Mouse (Mus musculus) CD4-positive helper T cell, adult 2 months (primary cell): Measurements from ENCODE around the gene Actn4.

Experiments
- DNase-seq: peaks from one replicate; pipeline ENCODE4 v3.0.0-alpha.2; 2012; ENCODE audit warnings: low read depth, missing footprints, low spot score

Gene Actn4

DNA sequence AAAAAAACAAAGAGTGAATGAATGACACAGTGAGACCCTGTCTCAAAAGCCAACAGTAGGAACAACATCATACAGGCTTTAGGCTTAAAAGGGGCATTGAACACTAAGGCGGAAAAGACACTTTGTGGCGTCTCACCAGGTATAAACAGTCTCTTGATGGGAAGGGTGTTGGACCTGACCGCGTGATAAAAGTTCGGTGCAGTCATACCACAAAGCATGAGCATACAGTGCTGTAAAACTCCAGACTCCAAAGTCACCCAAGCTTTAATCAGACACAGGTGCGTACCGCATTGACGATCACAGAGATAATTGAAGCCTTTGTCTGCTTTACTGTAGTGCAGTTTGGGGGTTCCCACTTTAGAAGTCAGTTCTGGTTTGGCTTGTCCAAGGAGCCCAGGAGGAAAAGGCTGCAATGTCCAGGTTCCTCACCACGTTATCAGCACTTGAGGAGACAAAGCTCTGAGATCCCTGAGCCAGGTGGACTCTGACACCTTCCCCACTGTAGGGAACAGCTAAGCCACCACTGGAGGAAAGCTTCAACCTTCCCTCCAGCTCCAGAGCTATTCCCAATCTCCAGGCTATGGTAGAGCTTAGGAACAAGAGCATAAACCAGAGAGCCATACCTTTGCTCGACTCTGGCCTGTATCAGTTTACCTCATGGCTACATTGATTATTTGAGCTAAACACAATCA, 11.6 kb downstream of the Actn4 start:
- DNase-seq, result no peak

DNA sequence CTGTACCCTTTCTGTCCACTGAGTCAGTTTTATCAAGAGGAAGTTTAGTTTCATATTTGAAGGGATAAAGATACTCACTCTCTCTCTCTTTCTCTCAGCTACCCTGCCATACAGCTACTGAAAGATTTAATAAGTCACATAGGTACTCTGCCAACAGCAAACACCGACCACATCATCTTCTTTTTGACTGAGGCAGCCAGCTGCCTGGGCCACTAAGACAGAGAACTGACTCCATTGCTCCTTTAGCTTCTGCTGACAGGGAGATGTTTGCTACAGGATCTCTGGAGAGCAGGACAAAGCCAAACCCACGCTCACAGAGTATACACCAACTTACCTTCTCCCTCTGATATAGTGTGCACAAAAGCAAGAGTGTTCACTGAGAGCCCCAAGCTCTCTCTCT, 12.8 kb downstream of the Actn4 start:
- no peak for DNase-seq

DNA sequence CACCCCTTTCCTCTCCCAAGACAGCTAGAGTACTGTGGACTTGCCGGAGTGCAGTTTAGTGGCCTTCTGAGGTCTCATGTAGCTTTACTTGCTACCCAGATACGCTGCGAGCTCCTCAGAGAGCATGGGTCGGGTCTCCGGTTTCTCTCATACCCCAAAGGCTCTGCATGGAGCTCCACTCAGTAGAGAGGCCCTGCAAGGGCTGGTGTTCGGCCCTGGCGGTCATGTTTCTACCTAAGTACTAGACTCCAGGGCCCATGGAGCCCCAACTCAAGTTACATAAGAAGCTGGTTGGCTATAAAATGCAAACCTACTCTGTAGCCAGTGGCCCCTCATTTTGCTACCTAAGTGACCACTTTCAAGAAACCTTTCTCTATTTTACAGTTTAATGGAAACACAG, 13.4 kb downstream of the Actn4 start:
- no peak for DNase-seq

DNA sequence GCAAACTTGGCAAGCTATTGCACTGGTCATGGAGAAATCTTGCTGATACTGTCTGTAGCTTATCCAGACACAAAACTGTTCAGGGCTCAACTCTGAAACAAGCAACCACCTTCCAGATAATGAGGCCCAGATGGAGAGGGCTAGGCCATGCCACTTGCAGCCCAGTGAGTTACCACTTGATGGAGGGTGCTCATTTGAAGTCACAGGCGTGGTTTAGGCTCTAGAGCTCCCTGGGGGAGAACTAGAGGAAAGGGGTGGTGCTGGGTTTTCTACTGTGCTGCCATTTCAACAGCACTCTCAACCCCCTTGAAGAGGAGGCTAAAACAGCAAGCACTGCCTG, 15.9 kb downstream of the Actn4 start:
- DNase-seq, result no peak

DNA sequence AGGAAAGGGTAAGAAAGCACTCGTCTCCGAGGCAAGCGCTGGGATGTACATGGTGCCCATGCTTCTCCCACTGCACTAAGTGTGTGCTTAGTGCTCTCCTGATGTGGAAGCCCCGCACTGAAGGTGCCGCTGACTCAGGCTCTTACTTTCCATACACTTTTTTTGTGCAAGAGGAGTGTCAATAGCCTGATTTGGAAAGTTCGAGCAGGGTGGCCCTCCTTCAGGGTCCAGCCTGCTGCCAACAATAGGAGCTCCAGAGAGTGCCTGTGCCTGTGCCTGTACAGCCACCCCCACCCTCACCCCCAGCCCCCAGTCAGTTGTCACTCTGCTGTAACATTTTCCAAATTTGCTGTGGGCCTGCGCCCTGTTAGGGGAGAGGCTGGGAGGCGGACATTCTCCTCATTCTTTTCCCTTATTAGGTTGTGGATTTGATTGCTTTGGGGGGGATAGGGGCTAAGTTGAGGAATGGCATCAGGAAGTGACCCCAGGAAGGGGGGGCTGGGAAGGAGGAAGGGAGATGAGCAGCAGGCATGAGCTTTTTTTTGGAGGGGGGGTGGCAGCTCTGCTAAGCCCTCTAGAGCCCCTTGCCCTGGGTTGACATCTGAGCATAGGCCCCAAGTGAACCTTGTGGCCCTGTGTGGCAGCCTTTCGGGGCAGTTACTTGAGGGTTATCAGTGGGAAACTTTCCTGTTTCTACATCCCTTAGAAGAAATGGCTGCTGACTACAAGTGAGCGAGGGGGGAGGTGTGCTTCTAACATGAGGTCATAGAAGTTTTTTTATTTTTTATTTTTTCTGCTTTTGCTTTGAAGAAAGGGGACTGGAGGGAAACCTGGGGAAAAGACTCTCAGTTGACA, 16.5 kb downstream of the Actn4 start:
- no peak for DNase-seq

DNA sequence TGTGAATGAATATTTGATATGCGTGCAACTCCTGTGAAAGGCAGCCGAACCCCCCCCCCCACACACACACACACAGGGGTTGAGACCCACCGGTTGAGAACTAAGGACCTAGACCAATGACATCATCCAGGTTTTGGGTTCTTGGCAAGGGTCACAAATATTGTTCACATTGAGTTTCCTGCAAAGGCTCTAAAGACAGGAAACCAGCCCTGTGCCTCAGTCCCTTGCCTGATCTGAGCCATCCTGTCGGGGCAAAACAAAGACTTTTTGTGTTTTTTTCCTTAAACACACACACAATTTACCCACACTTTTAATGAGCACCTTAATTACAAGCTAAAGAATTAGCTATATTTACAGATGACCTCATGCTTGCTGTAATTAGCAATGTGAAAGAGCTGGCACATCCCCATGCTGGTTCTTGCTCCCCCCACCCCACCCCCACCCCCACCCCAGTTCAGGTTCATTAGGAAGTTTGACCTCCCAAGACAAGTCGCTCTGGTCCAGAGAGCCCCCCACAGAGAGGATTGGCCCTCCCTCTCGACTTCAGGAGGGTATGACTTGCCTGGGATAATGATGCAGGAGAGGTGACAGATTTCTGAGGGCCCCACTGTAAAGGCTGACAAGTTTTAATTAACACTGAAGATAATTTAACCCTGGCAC, 17.3 kb downstream of the Actn4 start:
- no peak for DNase-seq

DNA sequence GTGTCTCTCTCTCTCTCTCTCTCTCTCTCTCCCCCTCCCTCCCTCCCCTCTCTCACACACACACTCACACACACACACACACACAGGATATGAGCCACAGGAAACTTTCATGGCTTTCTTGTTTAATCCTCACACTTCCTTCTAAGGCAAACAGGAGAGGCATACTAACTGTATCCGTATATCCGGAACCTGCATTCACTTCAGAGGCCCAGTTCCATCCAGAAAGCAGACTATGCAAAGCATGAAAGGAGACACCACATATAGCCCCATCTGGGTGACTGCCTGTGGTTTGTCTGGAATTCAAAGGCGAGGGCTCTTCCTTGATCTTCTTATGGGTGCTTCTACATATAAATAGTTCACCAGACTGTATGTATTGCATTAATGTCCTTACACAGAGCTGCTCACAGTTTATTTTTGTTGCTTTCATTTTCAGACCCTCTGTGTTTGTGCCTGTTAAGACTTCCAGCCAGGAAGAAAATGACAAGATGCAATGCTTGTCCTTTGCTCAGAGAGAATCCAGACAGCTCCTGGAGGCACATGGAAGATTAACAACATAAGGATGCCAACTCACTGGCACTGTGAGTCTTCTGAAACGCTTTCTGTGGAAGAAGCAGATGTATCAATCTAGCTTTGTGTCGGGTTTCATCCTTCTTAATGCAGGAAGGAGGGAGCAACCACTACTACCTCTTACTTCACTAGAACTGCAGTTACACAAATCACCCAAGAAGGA, 18.5 kb downstream of the Actn4 start:
- peak; percentile 40 for DNase-seq

DNA sequence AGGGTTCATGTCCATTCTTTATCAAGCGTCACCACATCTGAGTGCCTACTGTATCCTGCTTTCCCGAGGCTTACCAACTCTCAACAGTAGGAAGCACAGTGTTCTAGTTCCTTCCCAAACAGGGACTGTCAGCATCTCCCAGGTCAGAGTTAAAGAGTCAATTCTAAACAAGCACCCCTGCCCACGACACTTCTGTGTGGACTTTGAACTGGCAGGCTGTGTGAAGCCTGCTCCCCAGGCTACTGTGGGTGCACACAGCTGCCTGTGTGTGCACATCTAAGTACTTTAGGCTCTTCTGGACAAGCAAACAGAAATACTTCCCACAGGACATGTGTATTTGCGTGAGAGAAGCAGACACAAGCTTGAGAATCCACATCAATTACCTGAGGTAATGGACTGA, 20.6 kb downstream of the Actn4 start:
- no peak for DNase-seq

DNA sequence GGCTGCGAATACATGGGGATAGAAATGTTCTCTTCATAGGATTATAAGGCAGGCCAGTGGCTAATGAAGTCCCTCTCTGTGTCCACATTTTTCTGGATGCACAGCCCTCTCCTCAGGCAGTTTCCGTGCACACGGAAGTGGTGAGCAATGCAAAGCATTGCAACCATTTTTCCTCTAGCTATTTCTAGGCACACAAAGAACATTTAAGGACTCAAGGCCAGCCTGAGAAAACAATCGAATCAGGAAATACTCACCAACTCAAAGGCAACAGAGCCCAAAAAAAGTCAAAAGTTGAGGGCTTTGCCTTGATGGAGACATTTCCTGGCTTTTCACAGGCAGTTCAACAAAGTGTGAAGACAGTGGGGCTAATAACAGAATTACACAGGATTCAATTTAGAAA, 21.0 kb downstream of the Actn4 start:
- no peak for DNase-seq

DNA sequence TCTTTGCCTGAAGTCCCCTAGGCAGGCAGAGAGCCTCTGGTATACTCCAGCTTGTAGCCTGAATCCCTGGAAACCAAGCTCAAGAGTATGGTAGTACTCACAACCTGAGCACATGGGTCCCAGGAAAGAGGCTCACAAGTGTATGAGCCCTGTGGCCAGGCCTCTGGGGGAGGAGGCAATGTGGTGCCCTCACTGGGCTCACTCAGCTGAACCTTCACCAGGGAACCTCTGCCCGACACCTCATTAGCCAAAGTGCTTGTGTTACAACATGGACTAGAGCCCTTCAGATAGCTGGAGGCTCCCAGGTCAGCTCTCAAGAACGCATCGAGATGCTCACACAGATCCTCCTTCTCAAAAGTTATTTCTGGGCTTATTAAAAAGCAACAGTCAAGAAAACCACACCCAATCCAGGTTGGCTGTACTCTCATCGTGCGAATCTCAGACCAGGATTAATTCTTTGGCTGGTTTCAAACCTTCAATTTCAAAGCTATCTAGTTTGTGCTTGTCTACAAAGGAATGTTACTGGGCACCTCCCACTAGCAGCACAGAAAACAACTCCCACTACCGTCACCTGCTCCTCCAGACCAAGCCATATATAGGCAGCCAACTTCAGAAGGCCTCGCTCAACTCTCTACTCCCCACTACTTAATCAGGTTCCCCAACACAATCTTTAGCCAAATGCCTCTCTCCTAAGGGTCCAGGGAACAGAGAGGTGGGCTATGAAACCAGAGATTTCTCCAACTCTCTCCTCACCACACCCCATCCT, 22.5 kb downstream of the Actn4 start:
- no peak for DNase-seq

DNA sequence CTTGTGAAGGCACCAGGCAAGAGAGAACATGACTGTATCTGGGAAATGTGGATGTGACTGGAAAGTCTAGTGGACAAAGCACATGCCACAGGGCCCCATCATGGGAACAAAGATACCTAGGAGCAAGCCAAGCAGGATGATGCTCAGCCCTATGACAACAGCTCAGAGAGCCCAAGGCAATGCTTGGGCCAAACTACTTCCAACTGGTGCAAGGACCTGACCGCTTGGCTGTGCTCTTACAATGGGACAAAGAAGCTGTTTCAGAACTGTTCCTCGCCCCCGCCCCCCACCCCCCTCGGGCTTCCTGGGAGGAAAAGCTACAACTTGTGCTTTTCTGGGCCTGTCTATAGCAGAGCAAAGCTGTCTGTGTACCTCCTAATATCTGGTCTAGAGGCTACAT, 23.5 kb downstream of the Actn4 start:
- no peak for DNase-seq

DNA sequence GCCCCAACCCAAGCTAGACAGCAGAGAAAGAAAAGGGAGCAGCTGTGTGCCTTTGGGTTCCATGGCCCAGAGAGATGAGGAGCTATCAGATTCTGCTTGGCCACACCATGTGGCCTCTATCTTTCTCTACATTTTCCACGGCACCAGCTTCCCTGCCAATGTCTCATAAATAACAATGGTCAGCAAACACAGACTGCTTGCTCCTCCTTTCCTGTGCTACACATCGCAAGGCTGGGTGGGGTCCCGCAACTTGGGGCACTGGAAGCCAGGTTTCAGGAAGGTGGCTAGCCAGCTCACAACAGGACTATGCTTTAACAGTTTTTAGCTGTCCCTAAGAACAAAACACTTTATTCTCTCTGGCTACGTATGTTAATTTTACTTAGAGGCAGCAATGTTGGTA, 25.4 kb downstream of the Actn4 start:
- no peak for DNase-seq

DNA sequence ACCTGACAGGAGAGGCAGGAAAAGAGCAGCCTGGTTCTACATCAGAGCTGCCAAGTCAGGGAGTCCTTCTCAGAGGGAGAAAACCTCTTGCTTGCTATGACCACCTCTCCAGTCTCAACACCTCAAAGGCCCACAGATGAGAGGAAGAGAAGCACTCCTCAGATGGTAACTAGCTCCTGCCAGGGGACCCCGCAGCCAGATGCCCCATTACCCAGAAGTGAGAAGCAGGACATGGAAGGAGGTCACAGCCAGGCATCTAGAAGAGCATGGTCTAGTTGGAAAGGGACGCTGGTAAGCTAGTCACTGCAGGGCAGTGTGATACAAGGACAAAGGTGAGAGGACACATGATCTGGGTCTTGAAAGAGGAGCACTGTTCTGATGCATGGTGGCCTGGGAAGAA, 28.3 kb downstream of the Actn4 start:
- no peak for DNase-seq

DNA sequence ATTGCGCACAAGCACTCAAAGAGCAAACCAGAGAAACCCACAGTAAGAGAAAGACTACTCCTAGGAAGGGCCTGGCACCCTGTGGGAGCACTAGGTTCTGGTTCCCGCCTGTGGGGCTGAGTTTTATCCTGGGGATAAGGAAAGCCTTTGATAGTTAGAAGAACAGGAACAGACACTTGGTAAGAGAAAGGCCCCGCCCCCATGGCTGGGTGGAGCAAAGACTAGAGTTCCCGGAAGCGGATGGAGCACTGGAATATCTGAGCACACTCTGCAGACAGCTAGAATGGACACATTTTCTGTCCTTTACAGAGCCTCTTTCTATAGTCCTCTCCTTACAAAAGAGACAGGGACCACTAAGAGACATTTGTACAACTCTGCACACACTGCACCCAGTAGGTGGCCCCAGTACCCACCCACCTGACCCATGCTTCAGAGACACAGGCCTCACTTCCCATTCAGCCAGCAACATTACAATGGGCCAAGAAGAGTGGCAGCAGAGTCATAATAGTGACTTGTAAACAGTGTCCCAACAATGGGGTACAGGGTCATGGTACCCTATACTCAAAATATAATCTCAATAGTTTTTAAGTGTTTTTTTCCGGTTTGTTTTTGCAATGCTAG, 29.6 kb downstream of the Actn4 start:
- DNase-seq, result no peak

DNA sequence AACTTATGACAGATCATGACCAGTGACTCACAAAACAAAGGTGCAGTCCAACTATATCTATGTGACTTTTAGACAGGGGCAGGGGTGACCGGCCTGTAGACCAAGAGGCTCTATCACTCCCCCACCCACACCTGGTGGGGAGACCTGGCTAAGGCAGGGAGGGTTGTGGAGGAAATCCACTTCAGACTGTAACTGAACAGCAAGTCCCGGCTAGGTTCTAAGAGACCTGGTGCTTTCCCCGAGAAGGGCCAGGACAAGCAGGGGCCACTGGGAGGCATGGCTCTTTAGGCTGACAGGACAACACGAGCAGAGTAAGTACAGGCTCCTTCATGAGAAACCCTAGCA, 30.5 kb downstream of the Actn4 start:
- DNase-seq, result no peak

DNA sequence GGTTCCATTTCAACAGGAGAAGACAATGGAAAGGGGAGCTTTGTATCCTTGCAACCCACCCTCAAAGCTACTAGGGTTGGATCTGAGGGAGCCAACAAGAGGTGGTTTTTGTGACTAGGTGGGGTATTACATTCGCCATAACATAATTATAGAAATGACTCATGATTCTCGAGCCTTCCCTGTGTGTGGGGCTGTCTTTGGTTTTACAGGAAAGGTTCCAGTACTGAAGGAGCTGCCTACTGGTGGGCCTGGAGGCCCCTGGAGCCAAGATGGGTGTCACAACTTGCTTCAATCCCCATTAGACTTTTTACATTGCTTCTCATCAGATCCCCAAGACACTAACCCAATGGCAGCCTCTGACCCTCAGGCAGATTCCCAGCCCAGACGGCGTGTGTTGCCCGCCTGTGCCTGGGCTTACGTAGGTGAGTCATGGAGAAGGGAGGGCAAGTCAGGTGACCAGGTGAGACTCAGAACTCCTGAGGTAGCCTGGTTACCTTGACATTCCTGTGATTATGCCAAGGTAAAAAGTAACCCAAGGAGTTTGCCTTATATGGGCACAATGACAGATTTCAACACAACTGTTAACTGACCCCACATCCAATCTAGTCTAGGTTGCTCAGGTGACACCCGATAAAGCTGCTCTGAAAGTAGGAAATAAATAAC, 31.0 kb downstream of the Actn4 start:
- DNase-seq, result no peak

DNA sequence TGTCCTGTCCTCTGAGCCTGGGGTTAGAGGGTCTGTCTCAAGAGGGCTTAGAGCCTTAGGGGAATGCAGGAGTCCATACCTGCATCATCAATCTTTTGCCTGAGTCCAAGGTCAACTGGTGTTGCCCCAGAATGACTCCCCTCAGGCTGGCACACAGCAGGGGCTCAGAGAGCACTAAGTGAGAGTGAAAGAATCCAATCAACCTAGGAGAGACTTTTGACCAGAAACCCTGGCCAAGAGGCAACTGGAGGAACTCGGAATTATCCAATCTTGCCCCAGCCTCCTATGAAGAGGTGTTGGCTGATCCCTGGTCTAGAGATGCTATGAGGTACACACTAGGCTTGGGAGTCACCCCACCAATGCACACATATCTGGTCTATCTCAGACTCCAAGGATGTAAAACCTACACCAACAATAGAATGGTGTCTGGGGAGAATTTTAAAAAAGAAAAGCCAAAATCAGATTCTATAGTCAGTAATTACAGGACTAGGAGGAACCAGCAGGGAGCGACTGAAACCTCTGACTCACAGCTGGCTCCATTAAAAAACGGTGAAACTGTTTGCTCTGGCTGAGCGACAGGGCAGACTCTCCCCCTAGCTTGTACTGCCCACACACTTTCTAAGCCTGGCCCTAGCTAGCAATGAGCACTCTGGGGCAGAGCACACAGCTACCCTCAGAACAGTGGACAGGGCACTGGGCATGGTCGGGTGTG, 31.7 kb downstream of the Actn4 start:
- DNase-seq, result no peak

DNA sequence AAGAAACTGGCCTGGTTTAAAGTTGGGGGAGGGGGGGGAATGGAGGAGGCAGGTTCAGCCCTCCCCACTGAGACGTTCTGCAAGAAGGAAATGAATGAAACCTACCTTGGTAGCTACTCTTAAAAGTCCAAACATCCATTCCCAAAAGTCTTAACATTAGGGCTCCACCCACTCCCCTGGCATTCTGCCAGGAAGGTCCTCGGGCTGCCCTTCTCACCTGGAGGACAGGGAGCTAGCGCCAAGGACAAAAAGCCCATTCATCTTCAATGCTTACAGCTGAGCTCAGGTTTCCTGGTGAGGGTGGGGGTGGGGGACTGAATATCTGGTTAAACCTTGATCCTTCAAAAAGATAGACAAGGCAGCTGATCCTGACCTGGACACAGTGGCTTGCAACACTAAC, 32.8 kb downstream of the Actn4 start:
- no peak for DNase-seq

DNA sequence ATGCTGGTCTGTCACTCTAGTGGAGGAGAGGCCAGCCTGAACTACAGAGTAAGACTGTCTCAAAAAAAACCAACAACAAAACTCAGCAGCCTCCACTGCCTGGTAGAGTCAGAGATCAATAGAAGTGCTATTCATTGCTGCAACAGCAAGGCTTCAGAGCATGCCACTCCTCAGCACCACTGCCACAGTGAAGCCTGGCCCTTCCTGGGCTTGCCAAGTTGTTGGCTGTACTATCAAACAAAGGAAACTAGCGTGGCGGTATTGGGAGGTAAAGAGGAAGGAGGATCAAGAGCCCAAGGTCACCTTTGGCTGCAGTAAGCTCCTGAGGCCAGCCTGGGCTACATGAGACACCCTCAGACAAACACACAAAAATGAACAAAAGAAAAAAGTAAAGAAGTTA, 36.0 kb downstream of the Actn4 start:
- no peak for DNase-seq

DNA sequence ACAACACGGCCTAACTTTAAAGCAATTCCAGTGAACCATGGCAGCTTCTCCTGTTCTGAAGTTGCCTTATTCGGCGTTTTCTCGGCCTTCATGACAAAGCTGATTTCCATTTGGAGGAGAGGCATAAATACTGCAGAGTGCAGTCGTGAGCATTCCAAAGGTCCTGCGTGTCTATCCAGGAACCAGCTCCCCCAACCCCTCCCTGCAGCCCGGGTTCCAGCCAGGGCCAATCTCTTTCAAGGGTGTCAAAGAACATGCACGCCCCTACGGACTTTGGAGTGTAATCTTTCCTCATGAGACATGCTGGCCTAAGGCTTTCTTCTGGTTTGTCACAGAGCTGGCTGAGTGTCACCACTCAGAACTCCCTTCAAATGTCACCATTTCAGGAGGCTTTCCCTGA, 36.8 kb downstream of the Actn4 start:
- DNase-seq, result no peak
